Mouse (Mus musculus): ENCODE results near the gene Cep112.

Cep112 gene

GRCm38 (mm10) chr11:108876633-108877205 lies 451.7 kb downstream of the Cep112 start:
- peak in 1 of 2 experiments; percentile 68 for DNase-seq (ENCODE audit: low spot score in 2 of 2)

- no peak for DNase-seq (ENCODE audit: low spot score in 2 of 2)
Observed at GRCm38 (mm10) chr11:108877520-108877919, 452.5 kb downstream of the Cep112 start.

DNA sequence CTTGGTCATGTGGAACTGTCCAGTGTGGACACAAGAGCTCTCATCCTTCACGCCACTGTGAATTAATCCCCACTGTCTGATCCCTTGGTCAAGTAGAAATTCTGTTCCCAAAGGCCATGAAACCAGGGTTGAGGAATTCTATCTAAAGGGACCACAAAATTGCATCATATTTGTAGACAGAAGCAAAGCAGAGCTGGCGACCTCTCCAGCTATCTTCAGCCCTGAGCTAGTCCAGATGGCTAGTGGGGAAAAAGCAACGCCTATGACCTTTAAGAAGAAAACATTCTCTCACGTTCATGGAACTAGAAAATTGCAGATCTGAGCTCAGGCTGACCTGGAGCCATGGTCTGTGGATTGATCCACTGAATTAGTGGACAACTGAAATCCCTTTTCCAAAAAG lies 455.6 kb downstream of the Cep112 start:
- peak in 1 of 2 experiments; percentile 29 for DNase-seq (ENCODE audit: low spot score in 2 of 2)

GRCm38 (mm10) chr11:108881662-108882061 lies 456.7 kb downstream of the Cep112 start:
- DNase-seq (ENCODE audit: low spot score in 2 of 2), result no peak

GRCm38 (mm10) chr11:108885276-108885896 lies 460.4 kb downstream of the Cep112 start:
- no peak for DNase-seq (ENCODE audit: low spot score in 2 of 2)

DNA sequence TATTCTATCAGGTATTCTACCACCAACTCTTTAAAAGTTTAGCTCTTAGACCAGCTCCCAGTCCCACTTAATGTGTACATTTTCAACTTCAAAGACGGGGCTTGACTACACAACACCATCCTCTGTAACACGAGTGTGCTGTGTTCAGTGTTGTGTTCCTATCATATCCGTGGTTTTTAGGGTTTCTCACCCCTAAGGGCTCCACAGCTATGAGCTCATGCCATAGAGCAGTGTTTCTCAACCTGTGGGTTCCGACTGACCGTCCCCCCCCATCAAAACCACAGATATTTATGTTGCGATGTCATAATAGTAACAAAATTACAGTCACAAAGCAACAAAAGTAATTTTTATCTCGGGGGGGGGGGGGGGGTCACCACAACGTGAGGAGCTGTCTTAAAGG lies 461.1 kb downstream of the Cep112 start:
- DNase-seq (ENCODE audit: low spot score in 2 of 2), result no peak

GRCm38 (mm10) chr11:108889121-108889520 lies 464.1 kb downstream of the Cep112 start:
- DNase-seq (ENCODE audit: low spot score in 2 of 2), result no peak

DNA sequence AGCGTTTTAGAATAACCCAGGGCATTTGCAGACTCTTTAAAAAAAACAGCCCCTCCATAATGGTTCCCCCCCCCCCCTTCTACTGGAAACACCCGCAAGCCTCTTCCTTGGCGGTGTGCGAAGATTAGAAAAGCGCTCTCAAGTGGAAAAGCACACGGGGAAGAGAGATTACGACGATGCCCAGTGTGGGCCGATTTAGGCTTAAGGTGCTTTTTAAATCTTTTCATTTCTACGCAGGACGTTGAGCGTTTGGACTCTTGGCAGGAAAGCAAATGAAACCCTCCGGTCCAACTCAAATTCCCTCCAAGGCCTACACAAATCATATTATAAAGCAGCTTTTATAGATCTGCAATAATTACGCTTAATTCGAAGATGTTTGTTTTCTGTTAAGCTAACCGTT lies 465.6 kb downstream of the Cep112 start:
- DNase-seq (ENCODE audit: low spot score in 2 of 2), result no peak

DNA sequence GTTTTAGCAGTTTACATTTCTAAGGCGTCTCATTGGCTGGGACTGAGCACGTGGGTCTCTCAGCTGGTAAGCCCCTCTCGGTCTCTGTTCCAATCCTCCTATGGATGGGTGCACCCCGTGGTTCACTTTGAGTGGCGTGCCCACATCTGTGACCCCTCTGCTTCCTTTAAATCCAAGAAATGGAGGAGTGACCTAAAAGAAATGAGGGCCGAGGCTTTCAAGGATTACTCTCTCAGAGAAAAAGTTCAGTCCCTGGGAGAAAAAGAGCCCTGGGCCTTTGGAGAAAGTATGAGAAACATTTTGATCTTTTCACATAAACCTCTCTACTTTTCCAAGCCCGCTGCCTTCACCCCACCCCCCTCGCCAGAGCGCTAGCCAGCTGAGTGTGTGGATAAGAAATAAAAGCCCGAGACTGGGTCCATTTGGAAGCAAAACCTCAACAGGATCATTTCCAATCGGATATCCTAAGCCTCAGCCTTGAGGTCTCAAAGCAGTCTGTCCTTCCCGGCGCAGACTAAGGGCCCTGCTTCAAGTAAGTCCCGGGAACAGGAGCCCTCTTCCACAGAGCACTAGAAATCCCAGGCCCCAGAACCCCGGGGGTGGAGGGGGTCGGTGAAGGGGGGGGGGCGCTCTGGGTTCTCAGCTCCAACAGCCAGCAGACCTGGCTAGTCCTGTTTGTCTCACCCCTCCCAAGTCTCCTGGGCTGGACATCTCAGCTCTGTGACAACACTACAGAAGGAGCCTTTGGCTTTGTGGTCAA lies 466.3 kb downstream of the Cep112 start:
- DNase-seq (ENCODE audit: low spot score in 2 of 2), result peak in 1 of 2 experiments; percentile 33

GRCm38 (mm10) chr11:108891871-108892380 lies 466.9 kb downstream of the Cep112 start:
- no peak for DNase-seq (ENCODE audit: low spot score in 2 of 2)

- no peak for DNase-seq (ENCODE audit: low spot score in 2 of 2)
Observed at GRCm38 (mm10) chr11:108892406-108892805, 467.4 kb downstream of the Cep112 start.

DNA sequence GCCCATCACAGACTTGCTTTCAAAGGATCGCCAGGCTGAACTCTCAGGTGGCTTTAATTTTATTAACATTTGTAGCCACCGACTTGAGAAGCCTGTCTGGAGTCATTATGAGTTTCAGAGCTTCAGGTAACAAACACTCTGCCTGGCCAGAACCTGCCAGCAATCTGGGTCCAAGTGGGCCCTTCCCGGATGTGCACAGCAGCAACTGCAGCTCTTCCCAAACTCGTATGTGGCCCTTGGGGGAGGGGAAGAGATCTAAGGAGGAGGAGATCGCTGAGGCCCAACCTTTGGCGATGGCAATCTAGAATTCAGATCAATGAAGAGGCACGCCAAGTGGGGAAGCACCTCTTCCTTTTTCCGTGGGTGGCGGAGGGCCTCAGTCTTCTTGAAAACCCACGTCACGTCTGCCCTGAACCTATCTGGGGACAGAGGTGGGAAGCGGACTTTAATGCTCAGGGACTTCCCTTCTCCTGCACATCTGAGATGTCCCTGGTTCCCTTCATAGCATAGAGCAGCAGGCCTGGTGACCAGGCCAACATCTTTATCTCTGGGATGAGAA lies 468.3 kb downstream of the Cep112 start:
- no peak for DNase-seq (ENCODE audit: low spot score in 2 of 2)

- DNase-seq (ENCODE audit: low spot score in 2 of 2), result no peak
Observed at GRCm38 (mm10) chr11:108893855-108894510, 469.0 kb downstream of the Cep112 start.

GRCm38 (mm10) chr11:108897034-108897433 lies 472.0 kb downstream of the Cep112 start:
- DNase-seq (ENCODE audit: low spot score in 2 of 2), result no peak

DNA sequence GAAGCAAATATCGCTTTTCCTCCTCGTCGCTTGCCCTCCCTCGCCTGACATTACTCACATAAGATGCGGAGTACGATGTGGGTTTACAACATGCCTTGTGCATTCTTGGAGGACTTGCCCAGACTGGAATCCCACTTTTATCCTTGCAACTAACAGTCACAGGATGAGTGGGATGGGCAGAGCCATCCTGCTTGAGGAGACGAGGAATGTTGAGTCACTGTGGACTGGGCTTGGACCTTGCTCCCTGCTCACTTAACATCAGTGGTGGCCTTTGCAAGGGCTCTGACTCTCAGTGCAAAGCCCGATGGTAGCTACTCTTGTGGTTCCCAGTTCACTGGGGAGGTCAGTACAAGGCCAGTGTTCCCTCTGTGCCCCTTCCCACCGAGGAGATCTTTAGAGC lies 473.1 kb downstream of the Cep112 start:
- DNase-seq (ENCODE audit: low spot score in 2 of 2), result no peak

GRCm38 (mm10) chr11:108898483-108898882 lies 473.5 kb downstream of the Cep112 start:
- no peak for DNase-seq (ENCODE audit: low spot score in 2 of 2)

DNA sequence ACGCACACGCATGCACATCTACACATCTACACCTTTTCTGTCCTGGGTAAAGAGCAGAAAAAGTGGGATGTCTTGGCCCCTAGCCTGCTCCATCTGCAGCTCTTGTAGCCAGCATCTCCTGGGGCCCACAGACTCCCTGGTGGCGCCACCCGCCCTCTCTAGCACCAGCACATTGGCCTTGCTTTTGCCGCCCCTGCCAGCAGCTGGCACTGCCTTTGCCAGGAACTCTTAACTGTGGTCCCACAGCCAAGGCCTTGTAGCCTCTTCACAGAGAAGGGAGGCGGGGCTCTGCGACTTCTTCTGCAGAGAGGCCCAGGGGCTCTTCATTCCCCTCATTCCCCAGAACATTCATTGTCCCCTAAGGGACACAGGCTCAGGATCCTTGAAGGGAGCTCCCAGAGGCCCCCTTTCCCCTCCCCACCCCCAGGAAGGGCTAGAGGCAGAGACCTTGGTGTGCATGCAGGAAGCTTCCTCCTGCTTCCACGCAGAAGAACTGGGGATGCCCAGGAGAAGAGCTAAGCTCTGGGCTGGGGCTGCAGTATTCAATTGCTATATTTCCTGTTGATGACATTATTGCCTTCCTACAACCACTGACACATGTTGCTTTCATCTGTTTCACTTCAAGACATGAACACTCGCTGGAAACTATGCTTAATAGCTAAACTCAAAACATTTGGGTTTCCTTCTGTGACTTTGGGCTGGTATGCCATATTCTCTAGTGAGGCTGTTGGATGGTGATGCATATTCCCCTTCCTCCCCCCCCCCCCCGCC lies 475.9 kb downstream of the Cep112 start:
- no peak for DNase-seq (ENCODE audit: low spot score in 2 of 2)

- DNase-seq (ENCODE audit: low spot score in 2 of 2), result no peak
Observed at GRCm38 (mm10) chr11:108901670-108902069, 476.7 kb downstream of the Cep112 start.

- DNase-seq (ENCODE audit: low spot score in 2 of 2), result no peak
Observed at GRCm38 (mm10) chr11:108902303-108902702, 477.3 kb downstream of the Cep112 start.

- DNase-seq (ENCODE audit: low spot score in 2 of 2), result no peak
Observed at GRCm38 (mm10) chr11:108906590-108907254, 481.7 kb downstream of the Cep112 start.

All from urinary bladder, adult 18-20 months (tissue).